Mouse (Mus musculus): Measurements from ENCODE around the gene Dusp23. TPM values are rescaled to one million over a fixed set of nuclear protein-coding genes. Genes with fewer than 3 reads are reported as not detected.

Dusp23 gene
- polyA plus RNA-seq, 1 experiment from 2014 or later, result 13.8 TPM

- Histone ChIP-seq H3K27me3 (ENCODE audit: control insufficient read depth, insufficient read depth, low read length) (no peaks in the 10 kb centered on the region), H3K4me1 (ENCODE audit: control insufficient read depth, insufficient read depth, low read length) (no peaks in the 10 kb centered on the region), H3K9me3 (ENCODE audit: control insufficient read depth, low read length) (no peaks in the 10 kb centered on the region), H3K36me3 (ENCODE audit: control insufficient read depth, insufficient read depth, low read length) (no peaks in the 10 kb centered on the region), H3K4me2 (ENCODE audit: low read depth, severe bottlenecking) (no peak overlapping the region), H3K9ac (ENCODE audit: low read length) (no peak overlapping the region), H3K4me3 (ENCODE audit: low read depth, low read length) (no peak overlapping the region), H3K27ac (replicated peaks; ENCODE audit: low read depth, low read length) (no peak overlapping the region)
- WGBS, result 56% methylated on average over 4 of the region's 4 CpGs
- ATAC-seq (ENCODE audit: insufficient number of reproducible peaks, low FRiP score, low TSS enrichment, low read depth), result no peak
- DNase-seq (ENCODE audit: low spot score), result no peak
Observed at GRCm38 (mm10) chr1:172635258-172635657, 2.5 kb upstream of the Dusp23 start.

- H3K27ac ChIP-seq (replicated peaks; ENCODE audit: low read depth, low read length), result no peak overlapping the region
- 85% methylated on average over 2 of the region's 2 CpGs for WGBS
Observed at GRCm38 (mm10) chr1:172634136-172634535, 1.4 kb upstream of the Dusp23 start.

GRCm38 (mm10) chr1:172631721-172632120 lies 1.0 kb downstream of the Dusp23 start:
- DNase-seq (ENCODE audit: low spot score) (no peak), ATAC-seq (ENCODE audit: insufficient number of reproducible peaks, low FRiP score, low TSS enrichment, low read depth) (no peak)
- H3K9me3 ChIP-seq (ENCODE audit: control insufficient read depth, low read length), result peaks cover 2% of the 10 kb centered on the region; the same call in 1 of the 2 replicates
- H3K36me3 ChIP-seq (ENCODE audit: control insufficient read depth, insufficient read depth, low read length), result no peaks in the 10 kb centered on the region
- H3K9ac ChIP-seq (ENCODE audit: low read length), result no peak overlapping the region
- WGBS, result 89% methylated on average over 5 of the region's 5 CpGs
- H3K27me3 ChIP-seq (ENCODE audit: control insufficient read depth, insufficient read depth, low read length), result no peaks in the 10 kb centered on the region
- no peak overlapping the region for H3K4me2 ChIP-seq (ENCODE audit: low read depth, severe bottlenecking)
- no peak overlapping the region for H3K4me3 ChIP-seq (ENCODE audit: low read depth, low read length)
- no peak overlapping the region for H3K27ac ChIP-seq (replicated peaks; ENCODE audit: low read depth, low read length)
- 0 out of 2 replicates have a peak, but pooled peaks cover 2% of the 10 kb centered on the region for H3K4me1 ChIP-seq (ENCODE audit: control insufficient read depth, insufficient read depth, low read length)

More at GRCm38 (mm10) chr1:172634136-172634535, 1.4 kb upstream of the Dusp23 start:
- no peaks in the 10 kb centered on the region for H3K9me3 ChIP-seq (ENCODE audit: control insufficient read depth, low read length)
- H3K27me3 ChIP-seq (ENCODE audit: control insufficient read depth, insufficient read depth, low read length), result no peaks in the 10 kb centered on the region
- ATAC-seq (ENCODE audit: insufficient number of reproducible peaks, low FRiP score, low TSS enrichment, low read depth), result no peak
- no peak overlapping the region for H3K4me2 ChIP-seq (ENCODE audit: low read depth, severe bottlenecking)
- H3K9ac ChIP-seq (ENCODE audit: low read length), result no peak overlapping the region
- H3K4me3 ChIP-seq (ENCODE audit: low read depth, low read length), result no peak overlapping the region
- H3K36me3 ChIP-seq (ENCODE audit: control insufficient read depth, insufficient read depth, low read length), result no peaks in the 10 kb centered on the region
- 0 out of 2 replicates have a peak, but pooled peaks cover 2% of the 10 kb centered on the region for H3K4me1 ChIP-seq (ENCODE audit: control insufficient read depth, insufficient read depth, low read length)
- no peak for DNase-seq (ENCODE audit: low spot score)

GRCm38 (mm10) chr1:172629831-172630230 lies 2.9 kb downstream of the Dusp23 start:
- Histone ChIP-seq H3K36me3 (ENCODE audit: control insufficient read depth, insufficient read depth, low read length) (no peaks in the 10 kb centered on the region), H3K4me1 (ENCODE audit: control insufficient read depth, insufficient read depth, low read length) (0 out of 2 replicates have a peak, but pooled peaks cover 2% of the 10 kb centered on the region), H3K4me2 (ENCODE audit: low read depth, severe bottlenecking) (no peak overlapping the region), H3K9ac (ENCODE audit: low read length) (no peak overlapping the region), H3K27me3 (ENCODE audit: control insufficient read depth, insufficient read depth, low read length) (no peaks in the 10 kb centered on the region), H3K4me3 (ENCODE audit: low read depth, low read length) (no peak overlapping the region), H3K9me3 (ENCODE audit: control insufficient read depth, low read length) (peaks cover 2% of the 10 kb centered on the region; the same call in 1 of the 2 replicates), H3K27ac (replicated peaks; ENCODE audit: low read depth, low read length) (no peak overlapping the region; the same call in 1 of the 2 replicates)
- ATAC-seq (ENCODE audit: insufficient number of reproducible peaks, low FRiP score, low TSS enrichment, low read depth) (no peak), DNase-seq (ENCODE audit: low spot score) (peak; percentile 43)
- 50% methylated on average over 7 of the region's 7 CpGs for WGBS

GRCm38 (mm10) chr1:172626306-172626705 lies 6.5 kb downstream of the Dusp23 start:
- WGBS, result 92% methylated on average over 3 of the region's 3 CpGs
- ATAC-seq (ENCODE audit: insufficient number of reproducible peaks, low FRiP score, low TSS enrichment, low read depth) (no peak), DNase-seq (ENCODE audit: low spot score) (no peak)
- Histone ChIP-seq H3K4me3 (ENCODE audit: low read depth, low read length) (no peak overlapping the region), H3K27ac (replicated peaks; ENCODE audit: low read depth, low read length) (no peak overlapping the region), H3K4me2 (ENCODE audit: low read depth, severe bottlenecking) (no peak overlapping the region), H3K9me3 (ENCODE audit: control insufficient read depth, low read length) (peaks cover 2% of the 10 kb centered on the region; the same call in 1 of the 2 replicates), H3K36me3 (ENCODE audit: control insufficient read depth, insufficient read depth, low read length) (no peaks in the 10 kb centered on the region), H3K27me3 (ENCODE audit: control insufficient read depth, insufficient read depth, low read length) (no peaks in the 10 kb centered on the region), H3K4me1 (ENCODE audit: control insufficient read depth, insufficient read depth, low read length) (0 out of 2 replicates have a peak, but pooled peaks cover 2% of the 10 kb centered on the region), H3K9ac (ENCODE audit: low read length) (no peak overlapping the region)

GRCm38 (mm10) chr1:172624081-172624480 lies 8.7 kb downstream of the Dusp23 start:
- H3K27me3 ChIP-seq (ENCODE audit: control insufficient read depth, insufficient read depth, low read length), result no peaks in the 10 kb centered on the region
- 52% methylated on average over 3 of the region's 3 CpGs for WGBS
- no peak overlapping the region for H3K4me2 ChIP-seq (ENCODE audit: low read depth, severe bottlenecking)
- DNase-seq (ENCODE audit: low spot score), result peak; percentile 19
- H3K27ac ChIP-seq (replicated peaks; ENCODE audit: low read depth, low read length), result no peak overlapping the region
- H3K4me1 ChIP-seq (ENCODE audit: control insufficient read depth, insufficient read depth, low read length), result no peaks in the 10 kb centered on the region
- H3K9ac ChIP-seq (ENCODE audit: low read length), result no peak overlapping the region
- ATAC-seq (ENCODE audit: insufficient number of reproducible peaks, low FRiP score, low TSS enrichment, low read depth), result no peak
- H3K36me3 ChIP-seq (ENCODE audit: control insufficient read depth, insufficient read depth, low read length), result no peaks in the 10 kb centered on the region
- H3K4me3 ChIP-seq (ENCODE audit: low read depth, low read length), result no peak overlapping the region
- peaks cover 2% of the 10 kb centered on the region; the same call in 1 of the 2 replicates for H3K9me3 ChIP-seq (ENCODE audit: control insufficient read depth, low read length)

GRCm38 (mm10) chr1:172623599-172623998 lies 9.2 kb downstream of the Dusp23 start:
- H3K9me3 ChIP-seq (ENCODE audit: control insufficient read depth, low read length), result peaks cover 2% of the 10 kb centered on the region; the same call in 1 of the 2 replicates
- 64% methylated on average over 5 of the region's 5 CpGs for WGBS
- H3K36me3 ChIP-seq (ENCODE audit: control insufficient read depth, insufficient read depth, low read length), result no peaks in the 10 kb centered on the region
- H3K9ac ChIP-seq (ENCODE audit: low read length), result no peak overlapping the region
- ATAC-seq (ENCODE audit: insufficient number of reproducible peaks, low FRiP score, low TSS enrichment, low read depth), result no peak
- DNase-seq (ENCODE audit: low spot score), result peak; percentile 20
- H3K27me3 ChIP-seq (ENCODE audit: control insufficient read depth, insufficient read depth, low read length), result no peaks in the 10 kb centered on the region
- no peak overlapping the region for H3K27ac ChIP-seq (replicated peaks; ENCODE audit: low read depth, low read length)
- no peak overlapping the region for H3K4me3 ChIP-seq (ENCODE audit: low read depth, low read length)
- no peak overlapping the region for H3K4me2 ChIP-seq (ENCODE audit: low read depth, severe bottlenecking)
- H3K4me1 ChIP-seq (ENCODE audit: control insufficient read depth, insufficient read depth, low read length), result no peaks in the 10 kb centered on the region

- Histone ChIP-seq H3K4me2 (ENCODE audit: low read depth, severe bottlenecking) (no peak overlapping the region), H3K9me3 (ENCODE audit: control insufficient read depth, low read length) (no peaks in the 10 kb centered on the region), H3K4me1 (ENCODE audit: control insufficient read depth, insufficient read depth, low read length) (peaks cover 8% of the 10 kb centered on the region), H3K36me3 (ENCODE audit: control insufficient read depth, insufficient read depth, low read length) (no peaks in the 10 kb centered on the region), H3K27ac (replicated peaks; ENCODE audit: low read depth, low read length) (no peak overlapping the region), H3K27me3 (ENCODE audit: control insufficient read depth, insufficient read depth, low read length) (no peaks in the 10 kb centered on the region), H3K4me3 (ENCODE audit: low read depth, low read length) (no peak overlapping the region), H3K9ac (ENCODE audit: low read length) (no peak overlapping the region)
- DNase-seq (ENCODE audit: low spot score), result peak; percentile 84
- WGBS, result 22% methylated on average over 7 of the region's 7 CpGs
- ATAC-seq (ENCODE audit: insufficient number of reproducible peaks, low FRiP score, low TSS enrichment, low read depth), result no peak
Observed at GRCm38 (mm10) chr1:172619235-172619634, 13.5 kb downstream of the Dusp23 start.

GRCm38 (mm10) chr1:172618141-172618540 lies 14.6 kb downstream of the Dusp23 start:
- Histone ChIP-seq H3K36me3 (ENCODE audit: control insufficient read depth, insufficient read depth, low read length) (no peaks in the 10 kb centered on the region), H3K27me3 (ENCODE audit: control insufficient read depth, insufficient read depth, low read length) (no peaks in the 10 kb centered on the region), H3K4me1 (ENCODE audit: control insufficient read depth, insufficient read depth, low read length) (peaks cover 8% of the 10 kb centered on the region), H3K9ac (ENCODE audit: low read length) (no peak overlapping the region), H3K9me3 (ENCODE audit: control insufficient read depth, low read length) (no peaks in the 10 kb centered on the region), H3K4me2 (ENCODE audit: low read depth, severe bottlenecking) (no peak overlapping the region), H3K27ac (replicated peaks; ENCODE audit: low read depth, low read length) (0 out of 2 replicates have a peak overlapping the region, but pooled peaks have one; percentile 3), H3K4me3 (ENCODE audit: low read depth, low read length) (no peak overlapping the region)
- ATAC-seq (ENCODE audit: insufficient number of reproducible peaks, low FRiP score, low TSS enrichment, low read depth), result peak; percentile 81
- WGBS, result 5% methylated on average over 4 of the region's 4 CpGs
- peak; percentile 86 for DNase-seq (ENCODE audit: low spot score)
